Mouse (Mus musculus) heart, postnatal 0 days (tissue): ENCODE results near the gene Jazf1. TPM values are rescaled to one million over a fixed set of nuclear protein-coding genes. Genes with fewer than 3 reads are reported as not detected.

Experiments used
- ATAC-seq: fragments of 200-750 bp; cut with Nextera tagmentation; 2 replicates; pipeline ENCODE4 v1.8.0; 2017; ENCODE audit warnings: low read depth, moderate number of reproducible peaks, moderate library complexity; ENCODE audit not compliant: insufficient read depth
- DNase-seq: peaks from one replicate; pipeline ENCODE4 v3.0.0-alpha.2; 2016; ENCODE audit warnings: low spot score
- H3K27ac ChIP-seq: fragments of 300-500 bp; sonication (generic); 2 replicates; pipeline ENCODE4 v1.5.1; 2014; ENCODE audit warnings: low read depth, mild to moderate bottlenecking
- H3K27me3 ChIP-seq: fragments of 300-500 bp; sonication (generic); 2 replicates; pipeline ENCODE4 v1.6.1; 2014; ENCODE audit warnings: low read length, mixed read lengths; ENCODE audit not compliant: control insufficient read depth, insufficient read depth
- H3K36me3 ChIP-seq: fragments of 300-500 bp; sonication (generic); replicated peaks from 2 replicates; pipeline ENCODE4 v1.6.1; 2014; ENCODE audit warnings: low read length, mixed read lengths; ENCODE audit not compliant: control insufficient read depth, insufficient read depth
- H3K4me1 ChIP-seq: fragments of 300-500 bp; sonication (generic); 2 replicates; pipeline ENCODE4 v1.6.1; 2014; ENCODE audit warnings: antibody characterized with exemption; ENCODE audit not compliant: control insufficient read depth, insufficient read depth
- H3K4me2 ChIP-seq: fragments of 300-500 bp; sonication (generic); 2 replicates; pipeline ENCODE4 v1.6.1; 2014; ENCODE audit warnings: low read depth, mild to moderate bottlenecking, low read length, moderate library complexity
- H3K4me3 ChIP-seq: fragments of 300-500 bp; sonication (generic); 2 replicates; pipeline ENCODE4 v1.5.1; 2014; ENCODE audit warnings: low read depth, low read length
- H3K9ac ChIP-seq: fragments of 300-500 bp; sonication (generic); replicated peaks from 2 replicates; pipeline ENCODE4 v1.6.1; 2014; ENCODE audit warnings: low read depth, low read length, mixed read lengths
- H3K9me3 ChIP-seq: fragments of 300-500 bp; sonication (generic); replicated peaks from 2 replicates; pipeline ENCODE4 v1.6.1; 2016; ENCODE audit warnings: low read length; ENCODE audit not compliant: control insufficient read depth
- CTCF ChIP-seq: IDR thresholded peaks from 2 replicates; pipeline ENCODE4 v1.5.1; 2016; ENCODE audit warnings: antibody characterized with exemption, control low read depth, low read depth
- EP300 ChIP-seq: IDR thresholded peaks from 2 replicates; pipeline ENCODE4 v1.6.1; 2016; ENCODE audit warnings: antibody characterized with exemption, low read depth
- WGBS: fragments of 180-500 bp; shearing (Covaris S2); extraction: QIAGEN DNeasy Blood & Tissue Kit; methylation state at CpG from one replicate; pipeline ENCODE4 v1.1.7; 2014; 5-methylcytosine and 5-hydroxymethylcytosine counted together
- polyA plus RNA-seq: library from polyadenylated mRNA; unstranded; fragments of >200 nt; fragmentation: Nextera tagmentation; extraction: Ambion mirVana; gene quantifications from 2 replicates; pipeline ENCODE4 v1.2.1, GENCODE M21; 2015
- total RNA-seq: library from RNA; depleted of rRNA; stranded (reverse); fragments of >200 nt; gene quantifications from 2 replicates; pipeline ENCODE4 v1.2.3, GENCODE M21; 2014; ENCODE audit warnings: low replicate concordance

Jazf1 gene
- total and polyA plus RNA-seq, 2 experiments from 2014 or later = 6.0 to 9.5 TPM

- Histone ChIP-seq H3K9me3 (no peaks in the 10 kb centered on the region), H3K36me3 (no peaks in the 10 kb centered on the region), H3K27me3 (no peaks in the 10 kb centered on the region), H3K9ac (no peak overlapping the region), H3K4me3 (no peak overlapping the region), H3K27ac (no peak overlapping the region), H3K4me2 (no peak overlapping the region), H3K4me1 (no peaks in the 10 kb centered on the region)
- ATAC-seq (no peak), DNase-seq (no peak)
- TF ChIP-seq EP300 = no peak
- TF ChIP-seq CTCF = no peak
- 91% methylated on average over 6 of the region's 6 CpGs for WGBS
Observed at GRCm38 (mm10) chr6:52979503-52979902, 88.9 kb downstream of the Jazf1 start.

- Histone ChIP-seq H3K27me3 (no peaks in the 10 kb centered on the region), H3K4me3 (no peak overlapping the region), H3K9ac (no peak overlapping the region), H3K36me3 (no peaks in the 10 kb centered on the region), H3K4me1 (peaks cover 2% of the 10 kb centered on the region; the same call in 1 of the 2 replicates), H3K9me3 (no peaks in the 10 kb centered on the region), H3K4me2 (no peak overlapping the region), H3K27ac (no peak overlapping the region)
- 83% methylated on average over 5 of the region's 5 CpGs for WGBS
- no peak for TF ChIP-seq CTCF
- DNase-seq (no peak), ATAC-seq (no peak)
Observed at GRCm38 (mm10) chr6:52973351-52973750, 95.1 kb downstream of the Jazf1 start.

GRCm38 (mm10) chr6:52972138-52972537 is 96.3 kb downstream of the Jazf1 start:
- no peaks in the 10 kb centered on the region for H3K9me3 ChIP-seq
- H3K9ac ChIP-seq = no peak overlapping the region
- WGBS = 68% methylated on average over 7 of the region's 7 CpGs
- no peak overlapping the region for H3K4me3 ChIP-seq
- H3K27ac ChIP-seq = no peak overlapping the region
- ATAC-seq = no peak
- H3K27me3 ChIP-seq = no peaks in the 10 kb centered on the region
- no peak for TF ChIP-seq EP300
- peak; percentile 30; the same call in 1 of the 2 replicates for TF ChIP-seq CTCF
- no peak for DNase-seq
- no peak overlapping the region for H3K4me2 ChIP-seq
- peaks cover 11% of the 10 kb centered on the region; the same call in 1 of the 2 replicates for H3K4me1 ChIP-seq
- H3K36me3 ChIP-seq = no peaks in the 10 kb centered on the region

- H3K9ac ChIP-seq = no peak overlapping the region
- H3K4me1 ChIP-seq = peaks cover 30% of the 10 kb centered on the region; the same call in 1 of the 2 replicates
- H3K4me3 ChIP-seq = no peak overlapping the region
- H3K27me3 ChIP-seq = no peaks in the 10 kb centered on the region
- no peak overlapping the region for H3K27ac ChIP-seq
- no peaks in the 10 kb centered on the region for H3K36me3 ChIP-seq
- no peaks in the 10 kb centered on the region for H3K9me3 ChIP-seq
- 96% methylated on average over 2 of the region's 2 CpGs for WGBS
- no peak overlapping the region for H3K4me2 ChIP-seq
- DNase-seq = peak; percentile 76
- TF ChIP-seq EP300 (no peak), CTCF (peak; percentile 95)
- ATAC-seq = no peak
Observed at GRCm38 (mm10) chr6:52969717-52970261, 98.6 kb downstream of the Jazf1 start.

GRCm38 (mm10) chr6:52968346-52968891 is 100.0 kb downstream of the Jazf1 start:
- ATAC-seq (no peak), DNase-seq (no peak)
- H3K4me3 ChIP-seq = no peak overlapping the region
- peak overlapping the region; percentile 61 for H3K27ac ChIP-seq
- no peak overlapping the region for H3K4me2 ChIP-seq
- no peaks in the 10 kb centered on the region for H3K36me3 ChIP-seq
- TF ChIP-seq EP300 (no peak), CTCF (no peak)
- H3K9me3 ChIP-seq = no peaks in the 10 kb centered on the region
- H3K9ac ChIP-seq = no peak overlapping the region
- no peaks in the 10 kb centered on the region for H3K27me3 ChIP-seq
- peaks cover 43% of the 10 kb centered on the region for H3K4me1 ChIP-seq
- WGBS = 60% methylated on average over 12 of the region's 12 CpGs
